21 mouse cellular contexts compared by ENCODE assay signal in genomic region chr2:33167060-33167459, GRCm38 (mm10).
"Had no signal": no experiment of that assay in that cellular context is flagged by ENCODE, and none has a peak within 500 bp of the region (broad histone marks: within the 10 kb centered on the region; RNA-seq: fewer than 3 reads in every experiment).

No protein-coding gene starts in this region.

- H3K9me3 ChIP-seq: heart, embryonic 10.5 days; heart, embryonic 12.5 days; hindbrain, embryonic 13.5 days; hindbrain, embryonic 15.5 days; kidney, embryonic 15.5 days had no signal

- H3K36me3 ChIP-seq: heart, embryonic 10.5 days; kidney, embryonic 15.5 days had no signal

- H3K4me2 ChIP-seq: heart, embryonic 12.5 days; hindbrain, embryonic 13.5 days; hindbrain, embryonic 15.5 days; kidney, embryonic 15.5 days; liver, embryonic 11.5 days had no signal

- ATAC-seq: forebrain, postnatal 0 days; hindbrain, postnatal 0 days; intestine, embryonic 16.5 days had no signal

- H3K9ac ChIP-seq: forebrain, postnatal 0 days; heart, embryonic 12.5 days; hindbrain, embryonic 13.5 days; hindbrain, embryonic 15.5 days; kidney, embryonic 15.5 days had no signal

- DNase-seq: forebrain, postnatal 0 days; gastrocnemius, postnatal 14 days; gastrocnemius, postnatal 36 days; heart, adult 18-20 months; heart, postnatal 10 days; kidney, adult 11 months; kidney, adult 2 months; kidney, adult 9 months; kidney, postnatal 14 days; kidney, postnatal 36 days; layer of hippocampus, adult 9-11 months; layer of hippocampus, postnatal 36 days; liver had no signal

- H3K27ac ChIP-seq: hindbrain, embryonic 13.5 days; hindbrain, postnatal 0 days had no signal

- H3K27me3 ChIP-seq: heart, embryonic 12.5 days; hindbrain, embryonic 13.5 days; hindbrain, embryonic 15.5 days; kidney, embryonic 15.5 days had no signal

- H3K4me3 ChIP-seq: heart, embryonic 10.5 days; heart, embryonic 12.5 days; hindbrain, embryonic 13.5 days; hindbrain, embryonic 15.5 days; kidney, embryonic 15.5 days had no signal
